Mouse (Mus musculus) CD4-positive, CD25-positive, alpha-beta regulatory T cell, adult 2 months (primary cell): ENCODE measurements around the gene Gm20388.
A peak's percentile ranks its signal among the peaks of the same experiment; 100 is the strongest.

ENCODE experiments used
- DNase-seq: peaks from one replicate; pipeline ENCODE4 v3.0.0-alpha.2; 2012; ENCODE audit warnings: low read depth, low spot score

Gene Gm20388

DNA sequence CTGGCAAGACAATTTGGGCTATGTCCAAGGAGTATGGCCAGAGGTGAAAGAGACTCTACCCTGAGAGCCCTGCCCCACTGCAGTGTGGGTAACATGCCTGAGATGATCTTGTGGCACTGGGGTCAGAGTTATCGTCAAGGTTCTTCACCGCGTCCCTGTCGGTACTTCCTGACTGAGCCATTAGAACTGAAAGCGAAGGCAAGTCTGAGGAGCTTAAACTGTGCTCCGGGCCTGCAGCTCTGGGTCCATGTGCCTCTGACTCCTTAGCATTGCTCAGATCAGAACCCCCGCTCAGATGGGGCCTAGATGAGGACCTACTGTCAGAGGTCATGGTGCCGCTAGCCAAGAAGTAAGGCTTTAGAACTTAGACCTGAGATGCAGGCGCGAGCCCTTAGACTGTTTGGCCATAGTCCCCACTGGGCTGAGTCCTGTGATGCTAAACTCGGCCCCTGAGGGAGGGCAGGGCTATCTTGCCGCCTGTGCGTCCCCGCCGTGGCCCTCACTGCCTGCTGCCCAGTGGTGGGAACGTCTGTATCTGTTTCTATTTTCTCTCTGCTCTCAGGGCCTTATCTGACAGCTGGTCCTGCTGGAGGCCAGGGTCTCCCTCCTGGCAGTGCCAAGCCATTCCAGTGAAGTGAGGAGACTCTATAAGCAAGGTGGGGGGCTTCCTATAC is 2389.1 kb downstream of the Gm20388 start:
- DNase-seq: peak; percentile 20

DNA sequence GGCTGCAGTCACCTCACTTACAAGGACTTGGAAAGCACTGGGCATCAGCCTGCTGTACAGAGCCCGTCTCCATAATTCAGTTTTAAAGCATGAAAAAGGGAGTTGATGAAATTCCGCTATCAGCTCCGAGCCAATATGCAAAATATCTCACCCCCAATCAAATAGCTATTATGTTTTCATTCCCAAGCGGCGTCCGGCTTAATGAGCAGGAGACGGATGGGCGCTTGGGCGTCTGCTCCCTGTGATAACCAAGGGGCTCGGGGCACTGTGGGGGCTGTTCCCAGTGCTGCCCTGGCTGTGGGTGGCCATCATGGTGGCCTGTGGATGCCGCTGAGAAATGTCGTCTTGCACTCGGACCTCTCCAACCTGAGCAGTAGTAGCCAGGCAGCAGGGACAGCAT is 2390.4 kb downstream of the Gm20388 start:
- DNase-seq: no peak

DNA sequence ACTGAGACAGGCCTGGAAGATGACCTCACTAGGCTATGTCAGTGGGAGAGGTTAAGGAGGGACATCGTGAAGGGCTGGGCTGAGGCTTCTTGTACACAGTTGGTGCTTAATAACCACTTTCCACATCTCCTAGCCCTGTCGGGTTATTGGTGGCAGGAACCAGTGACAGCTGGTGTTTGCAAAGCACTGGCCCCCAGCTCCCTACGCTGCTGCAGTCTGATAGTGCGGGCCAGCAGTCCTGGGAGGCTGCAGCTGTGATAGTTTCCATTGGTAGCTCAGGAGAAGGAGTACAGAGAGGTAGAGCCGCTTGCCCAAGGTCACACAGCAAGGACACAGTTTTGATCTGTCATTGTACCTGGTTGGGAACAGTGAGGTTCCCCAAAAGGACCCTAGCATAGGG is 2391.2 kb downstream of the Gm20388 start:
- DNase-seq: no peak

DNA sequence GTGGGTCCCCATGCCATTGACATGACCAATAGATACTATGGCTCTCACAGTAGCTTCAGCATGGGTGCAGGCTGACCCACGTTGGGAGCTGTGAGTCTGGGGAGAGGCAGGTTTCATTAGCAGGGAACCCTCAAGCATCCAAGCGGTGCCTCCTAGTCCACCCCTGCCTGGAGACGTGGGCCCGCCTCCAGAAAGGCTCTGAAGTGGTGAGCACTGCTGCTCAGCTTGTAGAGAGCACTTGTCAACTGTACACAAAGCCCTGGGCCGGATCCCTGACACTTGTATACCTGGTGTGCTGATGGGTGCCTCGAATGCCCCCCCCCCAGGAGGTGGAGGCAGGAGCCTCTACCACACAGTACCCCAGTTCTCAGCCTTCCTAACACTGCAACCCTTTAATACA is 2392.8 kb downstream of the Gm20388 start:
- DNase-seq: no peak

DNA sequence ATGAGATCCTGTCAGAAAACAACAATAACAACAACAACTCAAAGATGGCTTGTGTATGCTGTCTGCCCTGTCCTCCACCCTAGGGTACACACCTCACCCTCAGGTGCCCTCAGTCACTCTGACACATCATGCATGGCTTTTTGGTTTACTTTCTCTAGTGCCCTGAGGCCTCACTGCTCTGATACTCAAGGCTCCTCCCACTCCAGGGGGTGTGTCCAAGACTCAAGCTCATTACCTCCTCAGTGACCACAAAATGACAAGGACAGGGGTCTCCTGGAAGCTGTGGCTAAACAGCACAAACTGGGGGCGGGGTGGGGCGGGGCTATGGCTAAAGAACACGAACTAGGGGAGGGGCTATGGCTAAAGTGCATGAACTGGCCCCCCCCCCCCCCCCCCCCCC is 2393.4 kb downstream of the Gm20388 start:
- peak; percentile 37 for DNase-seq

DNA sequence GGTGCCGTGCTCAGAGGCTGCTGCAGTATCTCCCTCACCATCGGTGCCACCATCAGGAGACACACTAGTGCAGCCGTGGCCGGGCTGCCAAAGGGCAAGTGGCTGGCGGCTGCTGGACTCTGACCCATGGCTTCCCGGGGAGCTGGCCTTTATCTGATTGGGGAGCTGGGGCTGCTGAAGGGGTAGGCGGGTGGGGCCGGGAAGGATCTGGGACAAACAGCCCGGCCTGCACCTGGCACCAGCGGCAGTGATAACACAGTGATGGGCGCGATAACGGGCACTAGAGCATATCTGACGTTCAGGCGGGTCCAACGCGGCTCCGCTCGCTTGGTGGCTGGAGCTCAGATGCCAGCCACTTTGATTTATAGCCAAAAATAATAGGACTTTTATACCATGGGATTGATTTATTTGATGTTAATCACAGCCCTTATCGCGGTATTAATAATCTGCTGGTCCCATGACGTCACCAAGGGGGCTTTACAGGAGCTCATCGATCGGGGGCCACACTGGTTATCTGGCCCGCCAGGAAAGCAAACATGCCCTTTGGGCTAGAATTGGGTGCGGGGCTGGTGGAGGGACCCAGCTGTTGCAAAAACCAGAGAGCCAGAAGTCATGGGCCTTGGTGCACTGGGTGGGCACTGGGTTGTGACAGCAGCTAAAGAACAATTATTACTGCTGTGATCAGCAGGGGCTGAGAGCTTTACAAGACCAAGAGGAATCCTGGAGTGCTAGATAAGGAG is 2396.2 kb downstream of the Gm20388 start:
- no peak for DNase-seq

DNA sequence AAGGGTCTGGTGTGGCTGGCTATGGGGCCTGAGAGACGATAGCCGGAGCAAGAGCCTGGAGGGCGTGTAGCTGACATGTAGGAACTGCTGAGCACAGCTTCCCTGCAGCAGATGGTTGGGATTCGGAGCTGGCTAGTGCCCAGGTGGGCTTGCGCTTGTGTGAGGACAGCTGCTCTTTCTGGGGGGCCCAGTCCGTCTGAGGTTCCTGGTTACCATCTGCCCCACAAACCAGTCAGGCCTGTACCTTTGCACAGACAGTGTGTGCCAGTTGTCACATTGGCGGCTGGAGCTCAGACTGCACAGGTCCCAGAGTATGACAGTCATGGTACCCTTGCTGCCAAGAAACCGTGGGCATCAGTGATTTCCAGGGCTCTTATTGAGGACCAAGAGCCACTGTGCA is 2397.2 kb downstream of the Gm20388 start:
- DNase-seq: no peak

DNA sequence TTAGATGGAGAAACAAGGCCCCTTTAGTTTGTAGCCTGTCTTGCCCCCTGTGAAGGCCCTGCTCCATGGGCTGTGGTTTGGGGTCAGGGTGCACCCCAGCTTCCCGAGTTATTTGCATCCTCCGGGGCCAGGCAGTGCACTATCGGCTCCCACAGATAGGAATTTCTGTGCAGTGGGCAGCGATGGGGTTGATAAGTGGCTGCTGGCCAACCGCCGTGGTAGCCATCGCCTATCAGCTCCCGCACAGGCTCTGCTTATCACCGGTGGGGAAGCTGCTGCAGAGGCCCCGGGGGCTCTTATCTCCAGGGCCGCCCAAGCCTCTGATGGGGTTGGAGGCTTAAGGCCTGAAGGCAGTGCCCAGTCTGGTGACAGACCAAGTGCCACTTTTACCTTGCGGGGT is 2398.6 kb downstream of the Gm20388 start:
- DNase-seq: no peak

DNA sequence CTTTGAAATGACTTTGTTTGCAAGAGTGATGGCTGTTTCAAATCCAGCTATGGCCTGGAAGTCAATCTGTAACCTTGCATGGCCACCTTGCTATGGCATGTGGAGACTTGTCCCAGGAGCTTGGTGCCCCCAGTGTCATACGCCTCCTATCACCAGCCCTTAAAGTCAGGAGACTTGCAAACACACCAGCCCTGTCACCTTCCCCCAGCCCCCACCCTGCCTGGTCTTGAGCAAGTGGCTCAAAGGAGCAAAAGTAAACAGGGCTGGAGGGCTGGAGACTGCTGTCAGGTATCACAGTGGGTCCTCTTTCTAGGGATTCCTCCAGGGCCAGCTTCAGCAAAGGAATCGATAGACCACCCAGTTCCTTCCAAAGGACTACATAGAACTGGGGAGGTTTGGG is 2400.5 kb downstream of the Gm20388 start:
- DNase-seq: no peak

DNA sequence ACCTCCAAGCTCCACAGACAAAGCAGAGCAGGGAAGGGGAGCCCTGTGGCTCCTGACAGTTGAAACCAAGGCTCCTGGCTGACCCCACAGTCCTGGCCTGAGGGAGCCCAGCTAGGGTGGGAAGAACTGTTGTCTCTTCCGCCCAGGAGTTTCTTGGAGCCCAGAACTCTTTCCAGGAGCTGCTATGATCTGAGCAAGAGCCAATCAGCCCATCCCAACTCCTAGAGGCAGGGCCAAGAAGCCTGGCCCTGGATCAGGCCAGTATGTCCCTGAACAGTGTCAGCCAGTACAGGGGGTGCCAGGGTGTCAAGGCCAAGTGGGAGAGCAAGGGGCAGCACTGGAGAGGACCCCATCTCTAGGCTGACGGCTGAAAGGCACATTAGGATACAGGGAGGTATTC is 2401.9 kb downstream of the Gm20388 start:
- DNase-seq: no peak

DNA sequence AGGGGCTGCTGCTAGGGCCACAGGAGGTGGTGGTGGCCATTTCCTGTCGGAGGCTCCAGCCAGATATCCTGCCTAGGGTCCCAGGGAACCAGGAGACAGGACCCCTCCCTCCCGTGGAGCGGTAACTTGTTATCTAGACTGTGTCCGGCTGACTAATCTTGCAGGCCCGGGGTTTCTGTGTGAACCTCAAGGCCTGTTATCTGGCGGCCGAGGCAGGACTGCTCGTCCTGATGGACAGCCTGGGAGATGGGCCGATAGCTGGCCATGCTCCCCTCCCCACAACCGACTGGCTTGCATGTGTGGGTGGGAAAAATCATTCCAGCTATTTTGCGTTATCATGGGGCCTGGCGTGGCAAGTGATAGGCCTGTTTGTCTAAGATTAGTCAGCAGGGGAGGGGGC is 2402.7 kb downstream of the Gm20388 start:
- no peak for DNase-seq

DNA sequence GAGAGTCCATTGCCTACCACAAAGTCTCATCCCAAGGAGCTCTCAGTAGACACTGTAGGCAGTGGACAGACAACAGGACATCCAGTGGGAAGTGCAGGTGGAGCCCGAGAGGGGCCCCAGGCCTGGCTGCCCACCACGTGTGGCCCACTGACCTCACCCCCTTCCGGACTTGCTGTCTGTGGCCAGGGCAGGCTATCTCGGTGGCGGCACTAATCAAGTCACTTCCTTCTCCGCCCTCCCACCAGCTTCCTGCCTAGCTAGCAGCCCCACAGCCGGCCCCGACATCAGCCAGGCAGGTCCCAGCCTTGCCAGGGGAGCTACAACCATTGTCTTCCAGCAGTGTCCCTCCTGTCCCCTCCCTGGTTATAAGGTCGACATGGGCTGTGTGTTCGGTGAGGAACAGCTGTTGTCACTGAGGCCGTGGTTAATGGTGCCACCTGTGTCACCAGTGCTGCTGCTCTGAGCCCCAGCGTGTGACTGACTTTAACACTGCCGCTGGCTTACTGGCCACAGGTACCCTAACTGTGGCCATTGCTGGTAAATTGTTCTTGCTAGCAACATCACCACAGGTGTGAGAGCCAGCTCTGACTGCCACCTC is 2404.4 kb downstream of the Gm20388 start:
- peak; percentile 35 for DNase-seq

DNA sequence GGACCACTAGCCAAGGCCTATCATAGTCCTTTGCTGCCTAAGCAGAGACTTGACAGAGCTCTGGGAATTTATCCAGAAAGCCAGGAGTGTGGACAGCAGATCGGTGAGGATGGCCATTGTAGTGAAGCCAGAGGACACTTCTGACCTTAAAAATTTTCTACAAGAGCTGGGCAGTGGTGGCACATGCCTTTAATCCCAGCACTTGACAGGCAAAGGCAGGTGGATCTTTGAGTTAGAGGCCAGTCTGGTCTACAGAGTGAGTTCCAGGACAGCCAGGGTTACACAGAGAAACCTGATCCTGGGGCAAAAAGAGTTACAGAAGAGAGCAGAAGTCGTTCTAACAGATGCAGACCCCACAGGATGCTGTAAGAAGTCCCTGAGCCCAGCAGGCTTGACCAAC is 2405.8 kb downstream of the Gm20388 start:
- DNase-seq: no peak

DNA sequence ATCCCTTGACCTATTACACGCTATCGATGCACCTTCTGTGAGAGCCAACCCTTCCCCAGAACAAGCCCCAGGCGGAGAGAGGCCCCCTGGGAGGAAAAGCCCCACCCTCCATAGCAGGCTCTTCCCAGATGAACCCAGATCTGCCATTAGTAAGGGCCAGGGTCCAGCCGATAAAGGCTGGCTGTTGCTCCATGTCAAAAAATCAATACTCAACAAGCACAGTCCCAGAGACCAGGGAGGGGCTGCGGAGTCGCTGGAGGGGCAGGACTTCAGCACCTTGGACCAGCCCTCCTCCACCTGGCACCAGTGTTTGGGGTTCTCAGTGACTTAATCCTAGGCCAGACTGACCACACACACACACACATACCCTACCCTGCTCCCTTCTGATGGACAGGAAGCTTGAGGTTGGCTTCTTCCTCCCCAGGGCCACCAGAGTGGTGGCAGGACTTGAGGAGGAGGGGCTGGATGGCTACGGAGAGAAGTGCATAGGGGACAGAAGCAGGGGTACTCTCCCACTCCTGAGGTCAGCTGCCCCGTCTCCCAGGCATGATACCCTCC is 2407.4 kb downstream of the Gm20388 start:
- no peak for DNase-seq

DNA sequence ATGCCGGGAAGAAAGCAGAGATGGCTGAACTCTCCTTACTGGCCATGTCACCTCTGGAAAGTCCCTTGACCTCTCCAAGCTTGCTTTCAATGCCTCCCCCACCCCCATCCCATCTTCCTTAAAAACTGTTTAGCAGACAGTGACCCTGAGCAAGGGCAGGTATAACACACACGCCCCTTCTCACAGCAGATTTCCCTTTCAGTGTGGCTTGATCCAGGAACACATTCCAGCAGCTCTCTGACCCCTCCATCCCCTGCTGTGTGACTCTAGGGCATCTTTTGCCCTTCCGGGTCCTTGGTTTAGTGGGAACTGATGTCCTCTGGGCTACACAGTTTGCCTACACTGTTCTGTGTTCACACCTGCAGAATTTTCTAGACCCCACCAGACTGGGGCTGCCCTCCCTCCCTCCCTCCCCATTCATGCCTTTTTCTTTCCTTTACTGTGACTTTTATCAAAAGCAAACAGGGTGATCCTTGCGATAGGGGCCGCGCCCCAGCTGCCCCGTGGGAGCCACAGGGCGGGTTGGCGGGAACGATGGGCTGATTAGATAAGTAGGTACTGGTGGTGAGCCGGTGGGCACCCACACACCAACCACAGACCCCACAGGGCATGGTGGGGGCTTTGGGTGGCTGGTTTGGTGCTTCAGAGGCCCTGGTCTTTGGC is 2408.5 kb downstream of the Gm20388 start:
- no peak for DNase-seq

DNA sequence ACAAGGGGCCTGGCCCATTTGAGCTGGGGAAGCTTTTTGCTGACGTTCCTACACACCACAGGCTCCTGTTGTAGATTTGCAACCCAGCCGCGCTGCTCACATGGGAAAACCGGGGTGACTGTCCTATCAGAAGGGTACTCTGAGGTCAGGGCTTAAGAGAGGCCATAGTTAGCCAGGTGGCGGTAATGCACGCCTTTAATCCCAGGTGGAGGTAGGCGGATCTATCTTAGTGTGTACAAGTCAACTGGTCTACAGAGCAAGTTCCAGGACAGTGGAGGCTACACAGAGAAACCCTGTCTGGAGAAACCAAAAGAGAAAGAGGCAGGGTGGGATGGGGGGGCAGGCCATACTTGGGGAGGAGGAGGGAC is 2409.1 kb downstream of the Gm20388 start:
- no peak for DNase-seq

DNA sequence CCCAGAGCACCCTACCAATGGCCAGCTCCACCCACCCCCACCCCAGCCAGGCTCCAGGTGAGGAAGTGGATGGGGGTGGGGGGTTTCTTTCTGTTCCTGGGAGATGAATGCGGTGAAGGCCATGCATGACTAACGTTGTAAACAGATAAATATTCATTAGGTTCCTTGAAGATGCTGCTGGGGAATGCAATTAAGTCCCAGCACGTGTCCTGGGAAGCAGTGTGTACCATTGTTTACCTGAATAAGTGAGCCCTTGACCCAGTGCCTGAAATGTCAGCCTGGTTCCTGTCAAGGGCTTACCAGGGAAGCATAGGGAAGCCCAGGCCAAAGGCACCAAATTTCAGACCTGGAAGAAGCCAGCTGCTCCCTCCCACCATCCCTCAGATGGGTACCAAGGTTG is 2409.9 kb downstream of the Gm20388 start:
- no peak for DNase-seq

DNA sequence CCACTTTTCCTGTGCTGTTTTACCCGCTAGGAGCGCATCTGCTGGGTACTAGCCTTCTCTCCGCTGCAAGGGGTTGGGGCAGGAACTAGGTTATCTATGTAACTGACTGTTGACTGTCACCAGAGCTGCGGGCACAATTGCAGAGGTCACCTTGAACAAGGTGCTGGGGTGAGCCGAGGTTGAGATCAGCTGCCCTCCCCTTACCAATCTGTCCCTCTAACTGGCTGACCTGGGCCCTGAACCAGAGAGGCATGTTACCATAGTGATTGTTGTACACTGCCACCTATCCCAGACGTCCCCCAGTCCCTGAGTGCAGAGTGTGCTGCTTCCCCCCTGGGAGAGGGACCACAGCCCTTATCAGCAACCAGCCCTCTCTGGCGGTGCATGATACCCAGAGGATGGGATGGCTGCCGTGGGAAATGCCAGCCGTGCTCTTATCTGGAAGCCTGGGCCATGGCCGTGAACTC is 2410.8 kb downstream of the Gm20388 start:
- no peak for DNase-seq

DNA sequence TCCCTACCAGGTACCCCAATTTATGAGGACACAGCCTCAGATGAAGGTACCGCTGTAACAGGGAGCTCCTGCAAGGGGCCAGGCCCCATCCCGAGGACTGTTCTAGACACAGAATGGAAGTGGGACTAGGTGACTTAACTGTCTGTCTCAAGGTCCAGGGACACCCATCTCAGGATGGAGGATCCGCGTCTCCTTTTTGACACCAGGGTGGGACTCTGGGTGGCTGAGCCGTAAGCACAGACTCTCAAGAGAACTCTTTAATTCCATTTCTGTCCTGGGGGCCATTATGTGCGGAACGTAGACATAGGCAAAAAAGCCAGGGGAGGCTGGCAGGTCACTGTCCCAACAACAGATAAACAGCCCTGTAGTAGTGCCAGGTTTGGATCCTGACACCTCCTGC is 2411.5 kb downstream of the Gm20388 start:
- DNase-seq: no peak

DNA sequence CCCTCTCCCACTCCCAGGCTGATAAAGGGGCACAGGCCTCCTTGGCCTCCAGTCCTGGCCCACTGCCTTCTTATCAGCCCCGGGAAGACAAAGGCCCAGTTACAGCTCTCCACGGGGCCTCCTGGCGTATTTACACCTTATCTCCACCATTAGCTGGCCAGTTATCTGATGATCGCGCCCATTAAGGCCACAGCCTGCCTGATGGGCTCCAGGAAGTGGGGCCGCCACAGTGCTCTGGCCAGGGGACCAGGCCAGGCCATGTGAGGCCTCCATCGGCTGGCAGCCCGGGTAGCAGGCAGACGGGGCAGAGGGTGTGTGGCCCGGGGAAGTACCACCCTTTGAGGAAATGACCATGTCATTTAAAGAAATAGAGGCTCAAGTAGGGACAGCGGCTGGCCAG is 2412.2 kb downstream of the Gm20388 start:
- no peak for DNase-seq

DNA sequence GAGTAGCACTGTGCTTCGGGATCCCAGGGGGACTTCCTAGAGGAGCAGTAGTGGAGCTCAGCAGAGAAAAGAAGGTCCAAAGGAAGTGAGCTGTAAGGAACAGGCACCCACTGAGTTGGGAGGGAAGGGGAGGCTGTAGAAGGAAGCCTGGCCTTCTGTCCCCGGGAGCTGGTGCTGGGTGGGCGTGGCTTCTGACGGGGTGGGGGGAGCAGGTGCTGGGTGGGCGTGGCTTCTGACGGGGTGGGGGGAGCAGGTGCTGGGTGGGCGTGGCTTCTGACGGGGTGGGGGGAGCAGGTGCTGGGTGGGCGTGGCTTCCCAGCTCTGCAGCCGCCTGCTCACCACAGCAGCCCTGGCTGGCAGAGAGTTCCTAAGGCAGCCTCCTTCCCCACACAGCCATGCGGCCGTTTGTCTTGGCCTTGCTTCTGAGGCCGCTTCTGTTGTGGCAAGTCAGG is 2413.3 kb downstream of the Gm20388 start:
- DNase-seq: peak; percentile 36

DNA sequence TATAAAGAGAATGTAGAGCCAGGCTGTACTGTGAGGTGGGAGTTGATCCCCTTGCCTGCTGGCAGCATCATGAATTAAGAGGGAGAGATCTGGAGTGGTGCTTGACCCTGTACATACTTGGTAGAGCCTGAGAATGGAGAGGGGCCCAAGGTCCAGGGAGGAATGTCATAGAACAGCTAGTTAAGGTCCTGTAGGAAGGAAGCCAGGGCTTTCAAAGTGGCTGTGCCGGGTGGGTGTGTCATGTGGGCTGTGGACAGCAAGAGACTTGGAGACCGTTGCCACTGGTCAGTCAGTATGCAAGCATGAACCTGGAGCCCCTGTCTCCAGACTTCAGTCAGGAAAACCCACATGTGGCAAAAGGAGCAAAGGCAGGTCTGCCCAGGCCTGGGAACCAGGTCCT is 2414.6 kb downstream of the Gm20388 start:
- DNase-seq: no peak
